Mouse (Mus musculus): Measurements from ENCODE around the gene Cyp2c40. TPM values are rescaled to one million over a fixed set of nuclear protein-coding genes. Genes with fewer than 3 reads are reported as not detected.
"Not testable (repeated sequence)": the region's sequence is repeated elsewhere in the genome, so short reads cannot be mapped to it uniquely, and the experiment has no call there.

Gene Cyp2c40
- total RNA-seq (2017): not detected in 3 replicates

GRCm38 (mm10) chr19:39812714-39813113 is at the start of gene Cyp2c40:
Gene Cyp2c40, minus strand, starts transcription at chr19:39812814.
- not testable (repeated sequence) for ATAC-seq (replicated peaks; ENCODE audit: insufficient number of reproducible peaks, low FRiP score, low TSS enrichment, poor library complexity, severe bottlenecking)

- not testable (repeated sequence) for ATAC-seq (replicated peaks; ENCODE audit: insufficient number of reproducible peaks, low FRiP score, low TSS enrichment, poor library complexity, severe bottlenecking)
Measured at GRCm38 (mm10) chr19:39820931-39821330, 8.3 kb upstream of the Cyp2c40 start.

GRCm38 (mm10) chr19:39816400-39816799 is 3.8 kb upstream of the Cyp2c40 start:
- not testable (repeated sequence) for ATAC-seq (replicated peaks; ENCODE audit: insufficient number of reproducible peaks, low FRiP score, low TSS enrichment, poor library complexity, severe bottlenecking)

GRCm38 (mm10) chr19:39815991-39816390 is 3.4 kb upstream of the Cyp2c40 start:
- ATAC-seq (replicated peaks; ENCODE audit: insufficient number of reproducible peaks, low FRiP score, low TSS enrichment, poor library complexity, severe bottlenecking): not testable (repeated sequence)

- not testable (repeated sequence) for ATAC-seq (replicated peaks; ENCODE audit: insufficient number of reproducible peaks, low FRiP score, low TSS enrichment, poor library complexity, severe bottlenecking)
Measured at GRCm38 (mm10) chr19:39785458-39785857, 27.2 kb downstream of the Cyp2c40 start.

GRCm38 (mm10) chr19:39745357-39745756 is 67.3 kb downstream of the Cyp2c40 start:
- no peak for ATAC-seq (replicated peaks; ENCODE audit: insufficient number of reproducible peaks, low FRiP score, low TSS enrichment, poor library complexity, severe bottlenecking)

GRCm38 (mm10) chr19:39744361-39744760 is 68.3 kb downstream of the Cyp2c40 start:
- not testable (repeated sequence) for ATAC-seq (replicated peaks; ENCODE audit: insufficient number of reproducible peaks, low FRiP score, low TSS enrichment, poor library complexity, severe bottlenecking)

GRCm38 (mm10) chr19:39740920-39741319 is 71.7 kb downstream of the Cyp2c40 start, which contains the start of gene Cyp2c68:
Gene Cyp2c68, minus strand, starts transcription at chr19:39741054.
- no peak for ATAC-seq (replicated peaks; ENCODE audit: insufficient number of reproducible peaks, low FRiP score, low TSS enrichment, poor library complexity, severe bottlenecking)

Other genes with a start within 250 kb of the Cyp2c40 start
- not detected in 3 replicates for gene Cyp2c67, start 163.8 kb downstream of the Cyp2c40 start, total RNA-seq (2017)
- not detected in 3 replicates for gene Cyp2c68, start 71.8 kb downstream of the Cyp2c40 start, total RNA-seq (2017)
- gene Cyp2c69, start 74.0 kb upstream of the Cyp2c40 start, total RNA-seq (2017): not detected in 3 replicates
- gene Cyp2c37, start 179.6 kb upstream of the Cyp2c40 start, total RNA-seq (2017): not detected in 3 replicates